Mouse (Mus musculus): ENCODE measurements at regions not wholly inside any gene's neighbourhood (a gene's known extent, or its start where the extent isn't known, plus 50 kb on each side); places are given as distances from the start of the nearest gene placed in this dataset.

GRCm38 (mm10) chr16:52858441-52859209 lies 404.8 kb upstream of the Alcam start:
- TF ChIP-seq POLR2A (IDR thresholded peaks at IDR 0.05; ENCODE audit: low read depth, low read length) = no peak
- TF ChIP-seq RAD21 (IDR thresholded peaks at IDR 0.05; ENCODE audit: low read depth, low read length) = no peak
- no peak for TF ChIP-seq KAT2A (IDR thresholded peaks at IDR 0.05; ENCODE audit: insufficient replicate concordance, low read length)
- peak; percentile 55; the same call in 1 of the 2 replicates for TF ChIP-seq MAFK (IDR thresholded peaks at IDR 0.05; ENCODE audit: insufficient replicate concordance, low read length)
- no peak overlapping the region for H3K4me3 ChIP-seq (replicated peaks in 1 of 3; ENCODE audit: low read depth in 2 of 3, low read length in 2 of 3, poor library complexity in 1 of 3)
- no peaks in the 10 kb centered on the region for H3K27me3 ChIP-seq (replicated peaks)
- no peak overlapping the region for H3K9ac ChIP-seq (ENCODE audit: insufficient read depth, low read depth)
- no peaks in the 10 kb centered on the region; a peak in 1 of 4 replicates for H3K4me1 ChIP-seq (ENCODE audit: control insufficient read depth in 1 of 2, insufficient read depth in 2 of 2)
- H3K9me3 ChIP-seq (replicated peaks; ENCODE audit: low read length) = no peaks in the 10 kb centered on the region
- H3K79me2 ChIP-seq (replicated peaks; ENCODE audit: control insufficient read depth, extremely low read depth, insufficient read depth, poor library complexity, severe bottlenecking) = no peaks in the 10 kb centered on the region
- DNase-seq (ENCODE audit: extremely low read depth) = no peak
- dilution Hi-C loops (cut with MboI; ENCODE audit: extremely low pct_ligation_motif_present, extremely low pct_unique_long_range_greater_than_20kb, low sequenced_read_pairs) (no loop called here), in situ Hi-C loops (cut with MboI; ENCODE audit: low pct_ligation_motif_present, low pct_unique_long_range_greater_than_20kb, low sequenced_read_pairs) (no loop called here)
- no peak overlapping the region for H3K4me2 ChIP-seq (ENCODE audit: insufficient read depth, low read depth, poor library complexity, severe bottlenecking)
- H3K36me3 ChIP-seq (replicated peaks in 1 of 2; ENCODE audit: control insufficient read depth in 1 of 2, insufficient read depth in 1 of 2, low read length in 1 of 2) = no peaks in the 10 kb centered on the region
- H3K27ac ChIP-seq (ENCODE audit: insufficient read depth, low read depth) = no peak overlapping the region

- H3K27ac ChIP-seq (ENCODE audit: insufficient read depth, low read depth) = no peak overlapping the region
- peaks cover 0 to 14% of the 10 kb centered on the region in 2 experiments; a peak in 2 of 4 replicates for H3K4me1 ChIP-seq (ENCODE audit: control insufficient read depth in 1 of 2, insufficient read depth in 2 of 2)
- H3K36me3 ChIP-seq (replicated peaks in 1 of 2; ENCODE audit: control insufficient read depth in 1 of 2, insufficient read depth in 1 of 2, low read length in 1 of 2) = no peaks in the 10 kb centered on the region
- no peak overlapping the region for H3K9ac ChIP-seq (ENCODE audit: insufficient read depth, low read depth)
- H3K27me3 ChIP-seq (replicated peaks) = no peaks in the 10 kb centered on the region
- DNase-seq (ENCODE audit: extremely low read depth) = peak; percentile 72
- dilution Hi-C loops (cut with MboI; ENCODE audit: extremely low pct_ligation_motif_present, extremely low pct_unique_long_range_greater_than_20kb, low sequenced_read_pairs) = no loop called here
- no peaks in the 10 kb centered on the region for H3K9me3 ChIP-seq (replicated peaks; ENCODE audit: low read length)
- in situ Hi-C loops (cut with MboI; ENCODE audit: low pct_ligation_motif_present, low pct_unique_long_range_greater_than_20kb, low sequenced_read_pairs) = no loop called here
- 0 out of 2 replicates have a peak overlapping the region, but pooled peaks have one; percentile 21 for H3K4me2 ChIP-seq (ENCODE audit: insufficient read depth, low read depth, poor library complexity, severe bottlenecking)
- no peak overlapping the region for H3K4me3 ChIP-seq (replicated peaks in 1 of 3; ENCODE audit: low read depth in 2 of 3, low read length in 2 of 3, poor library complexity in 1 of 3)
- no peaks in the 10 kb centered on the region for H3K79me2 ChIP-seq (replicated peaks; ENCODE audit: control insufficient read depth, extremely low read depth, insufficient read depth, poor library complexity, severe bottlenecking)
- TF ChIP-seq ELF1 (IDR thresholded peaks at IDR 0.05; ENCODE audit: low read depth, low read length) = no peak
- no peak for TF ChIP-seq MAFK (IDR thresholded peaks at IDR 0.05; ENCODE audit: insufficient replicate concordance, low read length)
- no peak for TF ChIP-seq ZC3H11A (IDR thresholded peaks at IDR 0.05; ENCODE audit: low read depth, low read length)
- TF ChIP-seq ZNF384 (IDR thresholded peaks at IDR 0.05; ENCODE audit: low read depth, low read length) = no peak
- peak; percentile 59 for TF ChIP-seq IRF4 (IDR thresholded peaks at IDR 0.05; ENCODE audit: low read depth, low read length)
- no peak for TF ChIP-seq GABPA (IDR thresholded peaks at IDR 0.05; ENCODE audit: insufficient replicate concordance, low read depth, low read length)
- TF ChIP-seq MAZ (IDR thresholded peaks at IDR 0.05; ENCODE audit: low read depth, low read length) = no peak
- TF ChIP-seq MYC (IDR thresholded peaks at IDR 0.05; ENCODE audit: low read depth, low read length) = no peak
- peak; percentile 59 for TF ChIP-seq JUN (IDR thresholded peaks at IDR 0.05; ENCODE audit: insufficient read depth, low read depth, low read length)
- TF ChIP-seq PAX5 (IDR thresholded peaks at IDR 0.05; ENCODE audit: low read length) = no peak
- peak; percentile 63; the same call in 1 of the 2 replicates for TF ChIP-seq JUND (conservative IDR thresholded peaks at IDR 0.05; ENCODE audit: low read depth, low read length)
- TF ChIP-seq KAT2A (IDR thresholded peaks at IDR 0.05; ENCODE audit: insufficient replicate concordance, low read length) = no peak
- no peak for TF ChIP-seq TCF12 (IDR thresholded peaks at IDR 0.05; ENCODE audit: low read depth, low read length)
- no peak for TF ChIP-seq TBP (conservative IDR thresholded peaks at IDR 0.05; ENCODE audit: low read depth, low read length)
- TF ChIP-seq CTCF (conservative IDR thresholded peaks at IDR 0.05 in 1 of 2, IDR thresholded peaks at IDR 0.05 in 1 of 2; ENCODE audit: low read depth in 2 of 2, low read length in 2 of 2) = no peak
- no peak for TF ChIP-seq NRF1 (IDR thresholded peaks at IDR 0.05; ENCODE audit: low read depth, low read length)
- TF ChIP-seq NELFE (IDR thresholded peaks at IDR 0.05; ENCODE audit: low read depth, low read length) = no peak
- TF ChIP-seq RAD21 (IDR thresholded peaks at IDR 0.05; ENCODE audit: low read depth, low read length) = no peak
- no peak for TF ChIP-seq ZMIZ1 (IDR thresholded peaks at IDR 0.05; ENCODE audit: low read depth, low read length)
- no peak for TF ChIP-seq POLR2A (IDR thresholded peaks at IDR 0.05; ENCODE audit: low read depth, low read length)
- TF ChIP-seq E2F4 (IDR thresholded peaks at IDR 0.05; ENCODE audit: insufficient replicate concordance, low read depth, low read length) = no peak
- no peak for TF ChIP-seq ZKSCAN1 (IDR thresholded peaks at IDR 0.05; ENCODE audit: borderline replicate concordance, low read depth, low read length)
Measured at GRCm38 (mm10) chr16:52851129-52851528, 397.3 kb upstream of the Alcam start.
